Mouse (Mus musculus): Measurements from ENCODE around the gene Nat8f3. TPM values are rescaled to one million over a fixed set of nuclear protein-coding genes. Genes with fewer than 3 reads are reported as not detected.

The Nat8f3 gene
- under 1 TPM in 1 of 2 experiments, not detected in 1; 0.39 TPM for polyA plus RNA-seq (2017; shearing (Covaris generic))

DNA sequence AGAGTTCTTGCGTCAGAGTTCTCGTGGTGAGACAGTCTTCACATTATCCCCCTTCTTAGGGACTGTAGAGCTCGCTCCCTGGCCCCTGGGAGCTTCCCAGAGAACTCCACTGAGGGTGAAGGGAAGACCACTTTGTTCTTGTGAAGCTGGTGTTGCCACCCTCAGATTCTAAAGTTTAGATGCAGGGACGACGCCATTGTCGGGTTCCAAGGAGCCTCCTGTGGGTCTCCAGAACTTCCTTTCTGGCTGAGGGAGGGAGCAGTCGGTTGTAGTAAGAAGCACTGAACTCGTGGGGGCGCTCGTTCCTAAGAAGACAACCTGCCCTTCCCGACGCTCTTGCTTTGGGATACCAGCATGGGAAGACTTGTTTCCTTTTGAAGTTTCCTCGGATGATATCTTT is at the start of gene Nat8f3:
Gene Nat8f3 (minus strand): TSS at position 223 of the 400 bp plus-strand sequence.

DNA sequence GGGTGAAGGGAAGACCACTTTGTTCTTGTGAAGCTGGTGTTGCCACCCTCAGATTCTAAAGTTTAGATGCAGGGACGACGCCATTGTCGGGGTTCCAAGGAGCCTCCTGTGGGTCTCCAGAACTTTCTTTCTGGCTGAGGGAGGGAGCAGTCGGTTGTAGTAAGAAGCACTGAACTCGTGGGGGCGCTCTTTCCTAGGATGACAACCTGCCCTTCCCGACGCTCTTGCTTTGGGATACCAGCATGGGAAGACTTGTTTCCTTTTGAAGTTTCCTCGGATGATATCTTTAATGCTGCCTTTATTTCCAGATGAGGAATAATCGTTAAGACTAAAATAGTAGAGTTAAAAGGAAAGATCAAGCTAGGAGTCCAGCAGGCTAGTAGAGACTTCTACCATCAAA is 52.4 kb downstream of the Nat8f3 start, which contains the start of gene Nat8f7:
Gene Nat8f7 (minus strand): TSS at position 101 of the 400 bp plus-strand sequence.

Other genes starting within 250 kb of the Nat8f3 start
- 1 to 10 TPM; 1.9 to 3.9 TPM for gene Alms1, start 178.2 kb downstream of the Nat8f3 start, polyA plus RNA-seq (2017; shearing (Covaris generic))
- not detected for gene Nat8f7, start 52.5 kb downstream of the Nat8f3 start, polyA plus RNA-seq (2017; shearing (Covaris generic))
- gene Nat8f6, start 55.2 kb upstream of the Nat8f3 start, polyA plus RNA-seq (2017; shearing (Covaris generic)) = under 1 TPM in 1 of 2 experiments, not detected in 1; 0.31 TPM
- gene Nat8f5, start 55.2 kb upstream of the Nat8f3 start, polyA plus RNA-seq (2017; shearing (Covaris generic)) = not detected
- gene Nat8, start 66.3 kb upstream of the Nat8f3 start, polyA plus RNA-seq (2017; shearing (Covaris generic)) = not detected
- under 1 TPM in 1 of 2 experiments, not detected in 1; 0.25 TPM for gene Nat8f2, start 103.4 kb upstream of the Nat8f3 start, polyA plus RNA-seq (2017; shearing (Covaris generic))
- 1 to 10 TPM; 6.4 to 7.2 TPM for gene Nat8f4, start 139.1 kb upstream of the Nat8f3 start, polyA plus RNA-seq (2017; shearing (Covaris generic))
- gene Tprkb, start 146.1 kb upstream of the Nat8f3 start, polyA plus RNA-seq (2017; shearing (Covaris generic)) = 10 to 100 TPM; 49.9 to 56.6 TPM
- 10 to 100 TPM; 10.8 to 11.4 TPM for gene Nat8f1, start 149.9 kb upstream of the Nat8f3 start, polyA plus RNA-seq (2017; shearing (Covaris generic))
- gene Dusp11, start 195.9 kb upstream of the Nat8f3 start, polyA plus RNA-seq (2017; shearing (Covaris generic)) = 100 to 1,000 TPM; 154 to 179 TPM